Mouse (Mus musculus) cerebellum, postnatal 4 days (tissue): ENCODE data around the gene Pdc.
"Not testable (repeated sequence)": the region's sequence is repeated elsewhere in the genome, so short reads cannot be mapped to it uniquely, and the experiment has no call there.

Experiments used
- DNase-seq, 2 experiments: peaks; one replicate each; pipeline ENCODE4 v3.0.0; 2022; ENCODE audit warnings: low spot score in 2 of 2, mixed read lengths in 1 of 2

Pdc gene

DNA sequence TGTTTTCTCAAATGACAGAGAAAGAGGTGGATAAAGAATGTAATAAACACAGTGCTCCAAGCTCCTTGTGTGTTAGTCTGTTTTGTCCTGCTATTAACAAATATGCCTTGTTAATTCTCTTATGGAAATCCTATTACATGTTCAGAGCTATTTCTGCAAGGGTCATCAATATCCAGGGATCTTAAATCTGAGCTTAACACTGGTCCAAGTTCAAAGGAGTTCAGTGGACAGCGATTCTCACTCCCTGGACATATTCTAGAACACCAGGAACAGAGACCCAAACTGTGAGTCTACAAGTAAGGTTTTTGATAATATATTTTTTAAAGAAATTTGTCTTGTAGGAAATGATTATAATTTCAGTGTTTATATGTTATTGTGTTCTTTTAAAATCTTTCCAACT is at the start of gene Pdc:
Pdc (plus strand) TSS at position 213 of the 400 bp plus-strand sequence.
- no peak for DNase-seq

DNA sequence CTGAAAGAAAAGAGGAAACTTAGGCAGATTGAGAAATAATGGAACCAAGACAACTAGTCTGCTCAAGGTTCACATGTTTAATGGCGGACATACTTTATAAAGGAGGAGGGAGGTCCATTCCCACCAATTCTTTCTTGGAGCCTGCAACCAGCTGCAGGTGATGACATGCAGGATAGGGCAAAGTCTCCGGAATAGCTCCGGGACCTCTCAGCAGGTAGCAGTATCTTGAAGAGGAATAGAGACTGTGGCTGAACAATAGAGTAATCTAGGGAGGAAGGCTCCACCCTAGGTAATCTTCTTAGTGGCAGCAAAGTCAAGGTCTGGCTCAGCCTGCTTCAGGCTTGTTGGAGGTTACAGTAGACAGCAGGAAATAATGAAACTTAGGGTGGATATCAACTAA is 25.2 kb upstream of the Pdc start:
- not testable (repeated sequence) for DNase-seq

DNA sequence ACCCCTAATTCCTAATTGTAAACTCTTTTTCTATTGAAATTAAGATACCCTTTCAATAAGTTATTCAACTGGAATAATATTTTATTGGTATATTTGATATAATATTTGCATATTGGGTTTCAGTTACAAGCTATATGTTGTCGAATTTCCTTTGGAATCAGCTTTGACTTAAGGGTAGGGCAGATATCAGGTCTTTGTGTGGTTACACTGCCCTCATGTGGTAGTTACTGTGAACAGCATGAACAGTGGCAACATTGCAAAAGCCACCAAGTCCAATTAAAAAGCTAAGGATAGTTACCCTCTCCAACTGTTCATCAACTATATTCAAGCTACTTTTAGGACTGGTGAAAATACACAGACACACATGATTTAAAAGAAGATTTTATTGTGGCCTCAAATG is 11.6 kb upstream of the Pdc start:
- no peak for DNase-seq

- no peak for DNase-seq
These were observed 15.9 kb downstream of the Pdc start for GRCm38 (mm10) chr1:150335111-150335510.

GRCm38 (mm10) chr1:150360864-150361263 is 41.6 kb downstream of the Pdc start:
- DNase-seq = no peak

GRCm38 (mm10) chr1:150372895-150373294 is 53.7 kb downstream of the Pdc start:
- no peak for DNase-seq

- DNase-seq = no peak
These were observed 55.0 kb downstream of the Pdc start for GRCm38 (mm10) chr1:150374247-150374646.
